Mouse (Mus musculus) embryonic fibroblast, embryonic 13.5 days (primary cell): ENCODE results near the gene Ush2a.

Experiments
- CTCF ChIP-seq: IDR thresholded peaks from 2 replicates; pipeline ENCODE4 v1.5.1; 2011; ENCODE audit warnings: mild to moderate bottlenecking, control low read depth, low read length, moderate library complexity, borderline replicate concordance; ENCODE audit not compliant: insufficient read depth
- POLR2A ChIP-seq: IDR thresholded peaks from 2 replicates; pipeline ENCODE4 v1.6.1; 2011; ENCODE audit warnings: low read depth, mild to moderate bottlenecking, control low read depth, low read length, moderate library complexity

GRCm38 (mm10) chr1:188385180-188385579 is 123.4 kb downstream of the Ush2a start:
- TF ChIP-seq POLR2A (no peak), CTCF (no peak)
